Mouse (Mus musculus) spleen, postnatal 36 days (tissue): ENCODE measurements around the gene Crybb3.

Experiments used
- DNase-seq, 2 experiments: peaks; one replicate each; pipeline ENCODE4 v3.0.0; 2022; ENCODE audit warnings: low spot score in 2 of 2, mixed read lengths in 1 of 2

Crybb3 gene

GRCm38 (mm10) chr5:113102455-113102854 lies 21.1 kb upstream of the Crybb3 start:
- DNase-seq, result no peak

DNA sequence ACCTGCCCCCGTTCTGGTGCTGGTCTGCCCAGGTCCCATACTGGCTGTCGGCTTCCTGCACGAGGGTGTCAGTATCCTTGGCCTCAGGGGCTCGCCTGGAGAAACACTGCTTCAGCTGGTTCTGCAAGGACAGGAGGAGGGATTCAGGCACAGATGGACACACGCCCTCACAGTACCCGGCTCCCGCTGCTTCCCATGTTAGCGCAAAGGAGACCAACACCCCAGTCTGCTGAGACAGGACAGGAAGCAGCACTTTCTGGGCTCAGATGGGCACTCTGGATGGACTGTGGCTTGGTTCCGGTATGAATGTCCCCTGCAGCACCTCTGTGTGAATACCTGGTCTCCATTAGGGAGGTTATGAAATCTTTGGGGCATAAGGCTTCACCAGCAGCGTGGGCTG lies 20.1 kb upstream of the Crybb3 start:
- DNase-seq, result no peak

- DNase-seq, result no peak
Measured at GRCm38 (mm10) chr5:113100422-113100821, 19.0 kb upstream of the Crybb3 start.

DNA sequence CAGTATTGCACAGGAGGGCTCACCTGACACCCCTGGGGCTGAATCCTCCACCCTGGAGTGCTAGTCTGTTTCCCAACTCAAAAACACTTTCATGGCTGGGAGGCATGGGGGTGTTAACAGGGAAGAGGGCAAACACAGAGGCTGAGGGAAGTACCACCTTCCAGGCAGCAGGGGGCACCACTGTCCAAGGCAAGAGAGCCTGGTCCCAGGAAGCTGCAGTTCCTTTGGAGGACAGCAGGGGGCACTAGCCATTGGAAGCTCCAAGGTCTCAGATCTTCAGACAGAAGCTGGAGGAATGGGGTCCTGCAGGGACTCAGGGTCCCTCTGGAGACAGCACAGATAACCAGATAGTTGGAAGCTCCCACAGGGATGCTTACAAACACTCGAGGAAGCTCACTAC lies 18.2 kb upstream of the Crybb3 start:
- DNase-seq, result peak; percentile 65 to 71

GRCm38 (mm10) chr5:113097551-113097950 lies 16.2 kb upstream of the Crybb3 start:
- DNase-seq, result no peak

DNA sequence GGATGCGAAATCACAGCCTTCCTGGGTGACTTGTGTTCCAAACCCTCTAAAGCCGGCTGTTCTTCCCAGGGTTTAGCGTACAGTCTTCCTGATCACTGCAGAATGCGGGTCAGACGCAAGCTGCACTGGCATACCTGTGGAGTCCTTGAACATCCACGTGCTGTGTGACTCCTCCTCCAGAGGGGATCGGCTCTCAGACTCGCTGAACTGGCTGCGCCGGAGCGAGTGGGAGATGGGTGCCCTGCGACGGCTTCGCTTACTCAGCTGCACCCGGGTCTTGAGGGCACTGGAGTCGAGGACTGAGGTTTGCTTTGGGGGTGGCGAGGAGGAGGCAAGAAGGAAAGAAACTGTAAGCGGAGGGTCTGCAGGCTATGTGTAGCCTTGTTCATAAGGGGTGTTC lies 14.1 kb upstream of the Crybb3 start:
- no peak for DNase-seq

- DNase-seq, result no peak
Measured at GRCm38 (mm10) chr5:113092406-113092805, 11.0 kb upstream of the Crybb3 start.

DNA sequence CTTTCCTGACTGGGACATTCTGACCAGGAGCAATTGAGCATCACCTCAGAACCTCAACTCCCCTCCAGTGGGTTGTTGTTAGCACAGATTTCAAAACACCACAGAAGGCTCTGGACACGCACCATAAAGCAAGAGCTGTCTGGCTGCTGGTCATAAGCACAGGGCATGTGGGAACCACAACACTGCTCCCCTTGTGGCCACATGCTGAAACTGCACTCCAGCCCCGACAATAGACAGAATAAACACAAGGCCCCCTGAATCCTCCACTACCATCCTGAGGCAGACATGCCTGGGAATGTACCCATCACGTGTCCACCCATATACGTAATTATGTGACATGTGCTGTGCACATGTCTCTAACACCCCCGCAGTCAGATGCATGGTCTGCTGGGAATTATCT lies 9.8 kb upstream of the Crybb3 start:
- DNase-seq, result no peak

GRCm38 (mm10) chr5:113090750-113091149 lies 9.4 kb upstream of the Crybb3 start:
- DNase-seq, result no peak

- no peak for DNase-seq
Measured at GRCm38 (mm10) chr5:113090077-113090690, 8.8 kb upstream of the Crybb3 start.

DNA sequence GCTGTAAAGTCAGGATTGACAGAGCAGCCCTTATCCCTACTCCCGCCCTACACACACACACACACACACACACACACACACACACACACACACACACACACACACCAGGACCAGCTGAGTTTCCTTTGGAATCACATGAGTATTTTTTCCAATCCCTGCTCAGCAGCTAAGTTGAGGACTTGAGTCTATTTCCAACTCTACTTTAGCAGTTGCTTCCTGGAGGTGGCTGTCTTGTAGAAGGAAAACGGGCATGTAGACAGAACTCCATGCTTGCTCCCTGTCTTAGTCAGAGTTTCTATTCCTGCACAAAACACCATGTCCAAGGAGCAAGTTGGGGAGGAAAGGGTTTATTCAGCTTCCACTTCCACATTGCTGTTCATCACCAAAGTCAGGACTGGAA lies 6.1 kb upstream of the Crybb3 start:
- no peak for DNase-seq

- DNase-seq, result no peak
Measured at GRCm38 (mm10) chr5:113086990-113087389, 5.6 kb upstream of the Crybb3 start.

- no peak for DNase-seq
Measured at GRCm38 (mm10) chr5:113086439-113086838, 5.1 kb upstream of the Crybb3 start.

GRCm38 (mm10) chr5:113085931-113086330 lies 4.5 kb upstream of the Crybb3 start:
- DNase-seq, result no peak

DNA sequence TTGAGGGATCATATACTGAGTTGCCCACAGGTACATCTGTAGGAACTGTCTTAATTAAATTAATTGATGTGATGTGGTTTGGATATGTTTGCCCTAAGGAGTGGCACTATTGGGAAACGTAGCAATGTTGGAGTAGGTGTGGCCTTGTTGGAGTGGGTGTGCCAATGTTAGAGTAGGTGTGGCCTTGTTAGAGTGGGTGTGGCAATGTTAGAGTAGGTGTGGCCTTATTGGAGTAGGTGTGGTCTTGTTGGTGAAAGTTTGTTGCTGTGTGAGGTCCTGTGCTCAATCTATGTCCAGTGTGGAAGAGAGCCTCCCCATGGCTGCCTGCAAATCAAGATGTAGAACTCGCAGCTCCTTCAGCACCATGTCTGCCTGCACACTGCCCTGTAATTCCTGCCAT lies 2.9 kb upstream of the Crybb3 start:
- no peak for DNase-seq

GRCm38 (mm10) chr5:113082356-113083168 lies 1.2 kb upstream of the Crybb3 start:
- DNase-seq, result no peak

- no peak for DNase-seq
Measured at GRCm38 (mm10) chr5:113081020-113081419, 364 bp downstream of the Crybb3 start.

DNA sequence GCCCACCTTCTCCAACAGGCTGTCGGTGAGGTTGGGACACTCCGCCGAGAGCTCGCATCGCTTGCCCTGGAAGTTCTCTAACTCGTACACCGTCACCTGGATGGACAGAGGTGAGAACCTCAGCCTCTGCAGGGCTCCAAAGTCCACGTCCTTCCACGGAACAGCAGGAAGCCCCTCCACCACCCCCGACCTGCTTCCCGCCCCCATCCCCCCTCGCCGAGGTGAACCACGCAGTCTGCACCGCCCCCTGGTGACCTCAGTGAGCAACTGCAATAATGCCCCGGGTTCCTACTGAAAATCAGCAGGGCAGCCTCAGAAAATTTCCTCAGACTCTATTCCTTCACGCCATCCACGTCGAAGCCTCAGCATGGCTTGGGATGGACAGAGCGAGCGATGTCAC lies 1.6 kb downstream of the Crybb3 start:
- no peak for DNase-seq

GRCm38 (mm10) chr5:113078686-113079085 lies 2.7 kb downstream of the Crybb3 start:
- no peak for DNase-seq

DNA sequence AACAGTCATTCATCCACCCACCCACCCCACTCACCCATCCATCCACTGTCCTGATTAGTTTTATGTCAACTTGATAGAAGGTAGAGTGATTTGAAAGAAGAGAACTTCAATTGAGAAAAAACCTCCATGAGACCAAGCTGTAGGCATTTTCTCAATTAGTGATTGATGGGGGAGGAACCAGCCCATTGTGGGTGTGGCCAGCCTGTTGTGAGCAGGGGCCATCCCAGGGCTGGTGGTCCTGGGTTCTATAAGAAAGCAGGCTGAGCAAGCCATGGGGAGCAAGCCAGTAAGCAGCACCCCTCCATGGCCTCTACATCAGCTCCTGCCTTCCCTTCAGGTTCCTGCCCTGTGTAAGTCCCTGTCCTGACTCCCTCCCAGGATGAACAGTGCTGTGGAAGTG lies 11.4 kb downstream of the Crybb3 start, which contains the start of gene Crybb2:
Crybb2 (minus strand) TSS at position 101 of the 400 bp plus-strand sequence.
- DNase-seq, result no peak

- DNase-seq, result peak; percentile 37 to 50
Measured at GRCm38 (mm10) chr5:113054308-113054707, 27.1 kb downstream of the Crybb3 start.

- DNase-seq, result no peak
Measured at GRCm38 (mm10) chr5:113050581-113051185, 30.7 kb downstream of the Crybb3 start.

- DNase-seq, result no peak
Measured at GRCm38 (mm10) chr5:113049876-113050275, 31.5 kb downstream of the Crybb3 start.
